Mouse (Mus musculus): ENCODE data around the gene Atf7. TPM values are rescaled to one million over a fixed set of nuclear protein-coding genes. Genes with fewer than 3 reads are reported as not detected.
A peak's percentile ranks its signal among the peaks of the same experiment; 100 is the strongest.

Atf7 gene
- polyA plus RNA-seq, 1 experiment from 2014 or later: 13.7 TPM

DNA sequence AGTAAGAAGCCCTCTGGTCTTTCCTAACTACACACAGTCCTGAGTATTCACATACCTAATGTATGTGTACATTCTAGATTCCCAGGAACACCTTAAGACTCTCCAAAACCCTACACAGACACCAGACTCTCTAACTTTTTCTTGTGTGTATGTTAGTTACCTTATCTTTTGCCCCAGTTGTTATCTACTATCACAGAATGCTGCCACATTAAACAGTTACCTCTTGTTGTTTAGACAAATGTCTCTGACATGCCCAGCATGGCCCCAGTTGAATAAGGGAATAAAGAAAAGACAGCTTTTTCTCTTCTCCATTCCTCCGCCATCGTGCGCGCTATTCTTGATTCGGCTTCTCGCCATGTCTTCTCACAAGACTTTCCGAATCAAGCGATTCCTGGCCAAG is 9.4 kb upstream of the Atf7 start:
- Histone ChIP-seq H3K36me3 (replicated peaks; ENCODE audit: control insufficient read depth, insufficient read depth, low read depth, low read length) (no peaks in the 10 kb centered on the region), H3K4me1 (ENCODE audit: control insufficient read depth, insufficient read depth, low read length) (no peaks in the 10 kb centered on the region), H3K27ac (replicated peaks; ENCODE audit: low read depth, low read length) (no peak overlapping the region), H3K4me3 (ENCODE audit: low read depth, low read length) (no peak overlapping the region), H3K9ac (replicated peaks; ENCODE audit: low read length) (no peak overlapping the region), H3K27me3 (ENCODE audit: control insufficient read depth, insufficient read depth, low read length) (no peaks in the 10 kb centered on the region), H3K9me3 (replicated peaks; ENCODE audit: control insufficient read depth, low read length) (no peaks in the 10 kb centered on the region), H3K4me2 (ENCODE audit: low read depth, low read length) (no peak overlapping the region)
- DNase-seq (ENCODE audit: low spot score) (no peak), ATAC-seq (replicated peaks; ENCODE audit: insufficient number of reproducible peaks, low FRiP score, low TSS enrichment, low read depth) (no peak)
- 92% methylated on average over 8 of the region's 8 CpGs for WGBS

DNA sequence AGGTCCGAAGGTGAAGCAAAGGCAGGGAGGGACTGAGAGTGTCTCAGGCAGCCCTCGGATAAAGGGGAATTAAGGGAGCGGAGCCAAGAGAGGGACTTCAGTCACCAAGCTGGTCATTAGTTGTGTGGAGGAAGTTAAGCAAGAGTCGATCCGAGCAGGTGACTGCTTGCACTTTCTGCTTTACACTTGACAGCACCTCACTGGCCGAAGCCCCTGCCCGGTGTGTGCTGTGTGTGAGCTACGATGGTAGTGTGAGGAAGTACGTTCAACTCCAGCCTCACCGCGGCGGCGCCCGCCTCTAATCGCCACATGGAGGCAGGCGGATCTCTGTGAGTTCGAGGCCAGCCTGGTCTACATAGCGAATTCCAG is 407 bp upstream of the Atf7 start:
- Histone ChIP-seq H3K27ac (replicated peaks; ENCODE audit: low read depth, low read length) (peak overlapping the region; percentile 96), H3K36me3 (replicated peaks; ENCODE audit: control insufficient read depth, insufficient read depth, low read depth, low read length) (no peaks in the 10 kb centered on the region), H3K4me3 (ENCODE audit: low read depth, low read length) (peak overlapping the region; percentile 69), H3K4me1 (ENCODE audit: control insufficient read depth, insufficient read depth, low read length) (no peaks in the 10 kb centered on the region), H3K9ac (replicated peaks; ENCODE audit: low read length) (peak overlapping the region; percentile 86), H3K4me2 (ENCODE audit: low read depth, low read length) (peak overlapping the region; percentile 74), H3K27me3 (ENCODE audit: control insufficient read depth, insufficient read depth, low read length) (no peaks in the 10 kb centered on the region), H3K9me3 (replicated peaks; ENCODE audit: control insufficient read depth, low read length) (no peaks in the 10 kb centered on the region)
- DNase-seq (ENCODE audit: low spot score): peak; percentile 54
- WGBS: 3% methylated on average over 18 of the region's 18 CpGs
- peak; percentile 40; the same call in 1 of the 2 replicates for ATAC-seq (replicated peaks; ENCODE audit: insufficient number of reproducible peaks, low FRiP score, low TSS enrichment, low read depth)

DNA sequence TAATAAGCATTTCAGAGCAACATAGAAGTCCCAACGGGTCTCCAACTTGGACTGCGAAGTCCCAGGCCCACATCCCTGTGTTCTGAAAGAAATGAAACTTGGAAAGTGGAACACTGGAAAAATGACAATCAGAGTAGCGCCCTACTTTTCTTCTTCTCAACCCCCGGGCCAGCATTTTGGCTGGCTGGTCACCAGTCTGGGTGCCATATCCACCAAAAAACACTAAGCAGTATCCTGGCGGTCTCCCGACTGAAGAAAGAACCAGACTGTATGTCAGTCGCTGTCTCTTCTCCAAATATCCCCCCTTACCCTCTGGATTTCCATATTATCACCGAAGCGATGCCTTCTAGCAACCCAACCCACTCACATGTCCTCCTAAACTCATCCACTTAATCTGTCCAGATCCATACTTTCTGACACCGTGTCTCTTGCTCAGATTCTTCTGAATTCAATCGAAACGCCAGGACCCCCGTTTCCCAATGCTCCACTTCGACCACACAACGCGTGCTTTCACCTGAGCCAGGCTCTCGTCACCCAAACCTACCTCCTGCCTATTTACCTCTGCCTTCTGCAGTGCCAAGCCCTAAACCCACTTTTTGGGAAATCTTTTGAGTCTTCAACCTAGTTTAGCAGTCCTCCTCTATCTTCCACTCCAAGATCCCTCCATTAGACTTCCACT is 834 bp downstream of the Atf7 start:
- Histone ChIP-seq H3K27me3 (ENCODE audit: control insufficient read depth, insufficient read depth, low read length) (no peaks in the 10 kb centered on the region), H3K4me2 (ENCODE audit: low read depth, low read length) (peak overlapping the region; percentile 76), H3K36me3 (replicated peaks; ENCODE audit: control insufficient read depth, insufficient read depth, low read depth, low read length) (no peaks in the 10 kb centered on the region), H3K9me3 (replicated peaks; ENCODE audit: control insufficient read depth, low read length) (no peaks in the 10 kb centered on the region), H3K9ac (replicated peaks; ENCODE audit: low read length) (peak overlapping the region; percentile 86), H3K4me1 (ENCODE audit: control insufficient read depth, insufficient read depth, low read length) (no peaks in the 10 kb centered on the region), H3K27ac (replicated peaks; ENCODE audit: low read depth, low read length) (no peak overlapping the region), H3K4me3 (ENCODE audit: low read depth, low read length) (peak overlapping the region; percentile 69)
- 0 out of 2 replicates have a peak, but pooled peaks have one; percentile 0 for ATAC-seq (replicated peaks; ENCODE audit: insufficient number of reproducible peaks, low FRiP score, low TSS enrichment, low read depth)
- DNase-seq (ENCODE audit: low spot score): no peak
- WGBS: 7% methylated on average over 17 of the region's 17 CpGs

DNA sequence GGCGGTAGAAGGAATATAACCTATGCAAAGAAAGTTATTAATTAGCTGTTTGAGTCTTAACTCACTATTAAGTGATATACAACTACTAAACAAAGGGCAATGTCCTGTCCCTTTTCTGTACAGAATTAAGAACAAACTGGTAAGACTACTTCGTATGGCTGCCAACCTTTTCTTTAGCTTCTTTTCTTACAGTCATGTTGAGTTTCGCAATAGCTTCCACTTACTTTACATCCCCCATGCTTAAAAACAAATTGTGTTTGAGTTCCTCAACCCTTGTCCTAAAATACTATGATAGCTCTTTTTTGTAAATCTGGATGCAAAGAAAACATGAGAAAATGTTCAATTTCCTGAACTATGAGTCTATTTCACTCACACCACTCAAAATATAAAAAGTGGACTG is 2.1 kb downstream of the Atf7 start:
- H3K36me3 ChIP-seq (replicated peaks; ENCODE audit: control insufficient read depth, insufficient read depth, low read depth, low read length): no peaks in the 10 kb centered on the region

DNA sequence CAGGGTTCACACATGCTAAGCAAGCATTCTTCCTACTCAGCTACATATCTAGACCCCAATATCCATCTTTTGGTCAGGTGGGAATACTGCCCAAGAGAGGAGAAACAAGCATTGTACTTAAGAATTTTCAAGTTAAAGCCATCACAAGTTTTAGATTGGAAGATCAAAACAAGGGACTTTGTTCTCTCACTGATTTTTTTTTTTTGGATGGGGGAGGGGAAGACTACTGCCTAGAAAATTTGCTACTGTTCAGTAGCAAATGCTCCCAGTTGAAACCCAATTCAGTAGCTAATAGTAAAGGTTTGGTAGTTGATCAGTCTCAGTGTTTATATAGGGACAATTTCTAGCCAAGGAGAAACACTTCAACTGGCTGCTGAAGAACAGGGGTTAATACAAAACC is 2.7 kb downstream of the Atf7 start:
- DNase-seq (ENCODE audit: low spot score): no peak
- Histone ChIP-seq H3K9me3 (replicated peaks; ENCODE audit: control insufficient read depth, low read length) (no peaks in the 10 kb centered on the region), H3K27ac (replicated peaks; ENCODE audit: low read depth, low read length) (no peak overlapping the region), H3K36me3 (replicated peaks; ENCODE audit: control insufficient read depth, insufficient read depth, low read depth, low read length) (no peaks in the 10 kb centered on the region), H3K4me1 (ENCODE audit: control insufficient read depth, insufficient read depth, low read length) (no peaks in the 10 kb centered on the region), H3K27me3 (ENCODE audit: control insufficient read depth, insufficient read depth, low read length) (no peaks in the 10 kb centered on the region), H3K9ac (replicated peaks; ENCODE audit: low read length) (no peak overlapping the region), H3K4me2 (ENCODE audit: low read depth, low read length) (no peak overlapping the region), H3K4me3 (ENCODE audit: low read depth, low read length) (no peak overlapping the region)
- no peak for ATAC-seq (replicated peaks; ENCODE audit: insufficient number of reproducible peaks, low FRiP score, low TSS enrichment, low read depth)

More for the DNA sequence above, 2.1 kb downstream of the Atf7 start:
- H3K9me3 ChIP-seq (replicated peaks; ENCODE audit: control insufficient read depth, low read length): no peaks in the 10 kb centered on the region
- H3K27ac ChIP-seq (replicated peaks; ENCODE audit: low read depth, low read length): no peak overlapping the region
- no peak overlapping the region for H3K4me3 ChIP-seq (ENCODE audit: low read depth, low read length)
- H3K4me2 ChIP-seq (ENCODE audit: low read depth, low read length): no peak overlapping the region
- WGBS: 89% methylated on average over 3 of the region's 3 CpGs
- no peaks in the 10 kb centered on the region for H3K27me3 ChIP-seq (ENCODE audit: control insufficient read depth, insufficient read depth, low read length)
- H3K9ac ChIP-seq (replicated peaks; ENCODE audit: low read length): no peak overlapping the region
- H3K4me1 ChIP-seq (ENCODE audit: control insufficient read depth, insufficient read depth, low read length): no peaks in the 10 kb centered on the region
- ATAC-seq (replicated peaks; ENCODE audit: insufficient number of reproducible peaks, low FRiP score, low TSS enrichment, low read depth) (no peak), DNase-seq (ENCODE audit: low spot score) (no peak)

DNA sequence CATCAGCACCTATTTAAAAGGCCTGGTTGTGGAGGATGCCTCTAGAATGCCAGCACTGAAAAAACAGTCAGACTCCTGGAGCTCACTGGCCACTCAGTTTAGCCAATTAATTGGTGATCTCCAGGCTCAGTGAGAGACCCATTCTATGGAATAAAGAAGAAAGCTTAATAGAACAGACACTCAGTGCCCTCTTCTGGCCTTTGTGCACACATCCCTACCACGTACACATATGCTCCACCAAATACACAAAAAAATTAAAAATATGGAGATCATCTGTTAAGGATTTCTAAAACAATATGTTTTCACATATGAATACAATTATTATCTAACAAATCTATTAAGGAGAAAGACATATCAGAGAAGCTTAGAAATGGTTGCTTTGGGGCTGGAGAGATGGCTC is 4.5 kb downstream of the Atf7 start:
- ATAC-seq (replicated peaks; ENCODE audit: insufficient number of reproducible peaks, low FRiP score, low TSS enrichment, low read depth) (no peak), DNase-seq (ENCODE audit: low spot score) (no peak)
- Histone ChIP-seq H3K4me1 (ENCODE audit: control insufficient read depth, insufficient read depth, low read length) (no peaks in the 10 kb centered on the region), H3K4me3 (ENCODE audit: low read depth, low read length) (no peak overlapping the region), H3K4me2 (ENCODE audit: low read depth, low read length) (no peak overlapping the region), H3K27me3 (ENCODE audit: control insufficient read depth, insufficient read depth, low read length) (no peaks in the 10 kb centered on the region), H3K9ac (replicated peaks; ENCODE audit: low read length) (no peak overlapping the region), H3K36me3 (replicated peaks; ENCODE audit: control insufficient read depth, insufficient read depth, low read depth, low read length) (no peaks in the 10 kb centered on the region), H3K27ac (replicated peaks; ENCODE audit: low read depth, low read length) (no peak overlapping the region), H3K9me3 (replicated peaks; ENCODE audit: control insufficient read depth, low read length) (no peaks in the 10 kb centered on the region)
- 84% methylated on average over 1 of the region's 1 CpGs for WGBS

DNA sequence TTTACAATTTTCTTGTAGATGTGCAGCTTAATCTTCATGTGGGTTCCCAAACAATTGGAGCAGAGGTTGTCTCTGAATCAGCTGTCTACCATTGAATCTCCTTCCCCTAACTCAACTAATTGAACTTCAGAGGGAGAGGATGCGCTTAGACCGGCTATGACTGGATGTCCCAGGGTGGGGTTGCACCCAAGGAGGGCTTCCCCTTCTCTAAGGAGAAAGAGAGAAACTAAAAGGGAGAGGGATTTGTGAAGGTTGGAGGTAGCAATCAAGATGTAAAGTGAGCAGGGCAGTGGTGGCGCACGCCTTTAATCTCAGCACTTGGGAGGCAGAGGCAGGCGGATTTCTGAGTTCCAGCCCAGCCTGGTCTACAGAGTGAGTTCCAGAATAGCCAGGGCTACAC is 5.8 kb downstream of the Atf7 start:
- Histone ChIP-seq H3K36me3 (replicated peaks; ENCODE audit: control insufficient read depth, insufficient read depth, low read depth, low read length) (no peaks in the 10 kb centered on the region), H3K4me3 (ENCODE audit: low read depth, low read length) (no peak overlapping the region), H3K4me1 (ENCODE audit: control insufficient read depth, insufficient read depth, low read length) (no peaks in the 10 kb centered on the region), H3K9me3 (replicated peaks; ENCODE audit: control insufficient read depth, low read length) (no peaks in the 10 kb centered on the region), H3K27ac (replicated peaks; ENCODE audit: low read depth, low read length) (no peak overlapping the region), H3K27me3 (ENCODE audit: control insufficient read depth, insufficient read depth, low read length) (no peaks in the 10 kb centered on the region), H3K9ac (replicated peaks; ENCODE audit: low read length) (no peak overlapping the region), H3K4me2 (ENCODE audit: low read depth, low read length) (no peak overlapping the region)
- WGBS: 93% methylated on average over 5 of the region's 5 CpGs
- no peak for ATAC-seq (replicated peaks; ENCODE audit: insufficient number of reproducible peaks, low FRiP score, low TSS enrichment, low read depth)
- no peak for DNase-seq (ENCODE audit: low spot score)

DNA sequence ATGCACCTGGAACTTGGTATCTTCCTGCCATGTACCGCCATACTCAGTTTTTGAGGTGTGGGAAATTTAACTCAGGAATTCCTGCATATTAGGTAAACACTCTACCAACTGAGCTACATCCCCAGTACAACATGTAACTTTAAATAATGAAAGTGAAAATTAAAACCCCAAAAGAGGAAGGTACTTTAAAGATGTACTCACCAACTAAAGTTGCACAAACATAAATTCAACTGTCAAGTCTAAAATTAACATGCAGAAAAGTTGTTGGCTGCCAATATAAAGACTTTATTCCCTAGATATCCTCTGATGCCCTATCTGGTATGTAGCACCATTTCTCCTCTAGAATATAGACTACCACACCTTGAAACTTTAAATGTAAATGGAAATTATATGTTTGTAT is 7.6 kb downstream of the Atf7 start:
- H3K36me3 ChIP-seq (replicated peaks; ENCODE audit: control insufficient read depth, insufficient read depth, low read depth, low read length): no peaks in the 10 kb centered on the region
- DNase-seq (ENCODE audit: low spot score): no peak
- H3K27ac ChIP-seq (replicated peaks; ENCODE audit: low read depth, low read length): no peak overlapping the region
- H3K4me3 ChIP-seq (ENCODE audit: low read depth, low read length): no peak overlapping the region
- no peaks in the 10 kb centered on the region for H3K9me3 ChIP-seq (replicated peaks; ENCODE audit: control insufficient read depth, low read length)
- H3K4me2 ChIP-seq (ENCODE audit: low read depth, low read length): no peak overlapping the region
- ATAC-seq (replicated peaks; ENCODE audit: insufficient number of reproducible peaks, low FRiP score, low TSS enrichment, low read depth): no peak
- no peak overlapping the region for H3K9ac ChIP-seq (replicated peaks; ENCODE audit: low read length)
- WGBS: 90% methylated on average over 1 of the region's 1 CpGs
- no peaks in the 10 kb centered on the region for H3K4me1 ChIP-seq (ENCODE audit: control insufficient read depth, insufficient read depth, low read length)
- no peaks in the 10 kb centered on the region for H3K27me3 ChIP-seq (ENCODE audit: control insufficient read depth, insufficient read depth, low read length)

Measured in embryonic facial prominence, embryonic 11.5 days (tissue).